Mouse (Mus musculus): ENCODE measurements around the gene Trio.

Gene Trio

GRCm38 (mm10) chr15:27943486-27944195, 82.0 kb downstream of the Trio start:
- DNase-seq (ENCODE audit: low spot score): no peak

DNA sequence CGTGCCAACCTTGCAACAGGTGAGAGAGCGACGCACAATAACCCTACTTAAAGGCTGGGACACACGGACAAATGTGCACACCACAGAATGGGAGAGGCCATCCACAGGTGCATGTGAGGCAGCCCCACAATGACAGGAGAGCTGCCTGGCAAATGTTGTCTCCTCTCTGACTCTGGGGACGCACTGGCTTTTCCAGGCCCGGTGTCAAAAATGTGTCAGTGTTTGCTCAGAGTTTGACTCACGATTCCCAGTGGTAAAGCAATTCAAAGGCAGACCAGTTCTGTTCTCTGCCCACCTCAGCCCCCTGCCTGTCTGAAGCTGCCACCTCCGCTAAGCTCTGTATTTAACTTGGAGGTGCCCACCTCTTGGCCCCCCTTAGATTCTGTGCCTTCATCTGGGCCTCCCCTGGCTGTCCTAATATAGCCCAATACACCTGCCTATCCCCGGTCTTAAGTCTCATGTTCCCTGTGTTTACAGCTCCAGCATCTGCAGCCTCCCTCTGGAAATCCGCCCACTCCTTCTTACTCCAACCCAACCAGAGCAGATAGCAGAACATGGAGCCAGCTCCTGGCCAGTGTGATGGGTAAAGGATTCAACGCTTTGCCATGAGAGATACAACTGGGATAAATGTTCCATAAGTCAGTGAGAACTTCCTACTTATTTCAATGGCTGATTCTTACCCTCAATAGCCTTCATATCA, 83.3 kb downstream of the Trio start:
- no peak for DNase-seq (ENCODE audit: low spot score)

GRCm38 (mm10) chr15:27941441-27941840, 84.2 kb downstream of the Trio start:
- no peak for DNase-seq (ENCODE audit: low spot score)

DNA sequence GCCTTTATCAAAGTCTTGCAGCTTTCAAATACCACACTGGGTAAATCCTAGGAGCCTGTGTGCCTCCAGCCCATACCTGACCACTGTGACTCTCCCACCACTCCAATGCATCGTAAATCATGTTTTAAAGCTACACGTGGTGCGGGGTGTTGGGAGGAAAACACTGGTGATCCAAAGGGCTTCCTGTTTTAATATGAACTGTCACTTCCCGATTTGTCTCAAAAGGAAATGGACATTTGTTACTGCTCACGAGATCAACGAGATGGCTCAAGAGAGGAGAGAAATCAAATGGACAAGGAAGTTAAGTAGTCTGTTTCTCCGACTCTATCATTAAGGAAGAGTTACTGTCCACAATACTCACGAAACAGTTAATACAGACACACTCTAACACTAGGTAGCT, 84.6 kb downstream of the Trio start:
- DNase-seq (ENCODE audit: low spot score): no peak

DNA sequence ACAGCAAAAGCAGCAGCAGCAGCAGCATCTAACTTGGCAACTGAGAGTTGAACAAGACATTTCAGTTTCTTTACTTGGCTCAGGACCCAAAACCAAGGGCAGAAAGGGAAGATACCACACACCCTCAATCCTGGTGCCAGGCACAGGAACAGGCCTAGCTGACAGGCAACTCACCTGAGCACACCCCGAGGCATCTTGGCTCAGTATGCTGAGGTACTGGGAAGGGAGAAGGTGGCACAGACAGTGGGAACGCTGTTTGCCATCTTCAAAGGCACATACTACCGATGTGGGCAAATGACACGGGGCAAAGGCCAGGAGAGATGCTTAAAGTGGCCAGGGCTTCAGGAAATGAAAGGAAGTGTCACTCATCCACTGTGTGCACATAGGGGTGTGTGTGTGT, 85.6 kb downstream of the Trio start:
- DNase-seq (ENCODE audit: low spot score): no peak

DNA sequence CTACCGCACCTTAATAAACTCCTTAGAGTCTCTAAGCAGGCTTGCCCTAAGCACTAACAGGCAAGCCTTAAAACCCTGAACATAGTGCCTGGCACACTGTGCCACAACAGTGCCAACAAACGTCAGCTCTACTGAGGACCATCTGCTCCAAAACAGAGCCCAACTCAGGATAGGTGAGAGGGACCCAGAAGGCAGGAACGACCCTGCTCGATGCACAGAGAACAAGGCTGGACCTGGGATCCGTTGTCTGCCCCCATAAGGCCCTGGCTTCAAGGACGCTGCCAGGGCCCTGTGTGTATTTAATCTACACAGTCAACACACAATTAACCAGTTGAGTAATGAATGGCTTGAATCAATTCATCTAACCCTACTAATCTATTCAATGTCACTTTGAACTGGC, 86.8 kb downstream of the Trio start:
- no peak for DNase-seq (ENCODE audit: low spot score)

GRCm38 (mm10) chr15:27937861-27938833, 87.5 kb downstream of the Trio start:
- DNase-seq (ENCODE audit: low spot score): no peak

GRCm38 (mm10) chr15:27937003-27937860, 88.4 kb downstream of the Trio start:
- no peak for DNase-seq (ENCODE audit: low spot score)

DNA sequence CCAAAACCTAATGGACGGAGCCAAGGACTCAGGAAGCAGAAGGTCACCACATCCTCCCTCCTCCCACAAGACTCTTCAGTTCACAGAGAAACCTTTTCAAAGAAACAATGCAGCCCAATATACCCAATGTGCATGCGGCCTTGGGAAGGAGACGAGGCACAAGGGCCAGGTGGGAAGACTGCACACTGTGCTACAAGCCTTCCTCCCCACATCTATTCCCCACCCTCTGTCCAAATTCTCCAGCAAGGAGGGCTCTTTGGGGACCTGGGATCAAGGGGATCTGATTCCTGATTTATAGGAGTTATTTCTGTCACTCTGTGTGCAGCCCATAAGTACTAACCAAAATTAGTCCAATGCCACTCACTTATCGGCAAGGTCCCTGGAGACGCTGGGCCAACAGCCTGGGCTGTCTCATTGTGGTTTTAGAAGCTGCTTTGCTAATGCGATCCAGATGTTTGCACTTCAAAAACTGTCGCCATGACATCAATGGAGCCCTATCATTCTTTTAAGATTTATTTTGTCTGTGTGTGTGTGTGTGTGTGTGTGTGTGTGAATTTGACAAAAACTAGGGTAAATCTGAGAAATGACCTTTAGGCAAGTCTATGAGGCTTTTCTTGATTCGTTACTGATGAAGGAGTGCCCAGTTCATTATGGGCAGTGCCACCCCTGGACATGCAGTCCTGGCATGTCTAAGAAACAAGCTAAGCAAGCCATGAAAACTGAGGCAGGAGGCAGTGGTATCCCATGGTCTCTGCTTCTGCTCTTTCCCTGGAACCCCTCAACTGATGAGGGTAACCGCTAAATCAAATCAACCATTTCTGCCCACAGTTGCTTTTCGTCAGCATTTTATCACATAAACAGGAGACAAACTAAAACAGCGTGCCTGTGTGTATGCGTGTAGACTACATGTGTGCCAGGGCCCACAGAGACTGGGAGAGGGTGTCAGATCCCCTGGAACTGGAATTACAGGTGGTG, 89.6 kb downstream of the Trio start:
- DNase-seq (ENCODE audit: low spot score): no peak

DNA sequence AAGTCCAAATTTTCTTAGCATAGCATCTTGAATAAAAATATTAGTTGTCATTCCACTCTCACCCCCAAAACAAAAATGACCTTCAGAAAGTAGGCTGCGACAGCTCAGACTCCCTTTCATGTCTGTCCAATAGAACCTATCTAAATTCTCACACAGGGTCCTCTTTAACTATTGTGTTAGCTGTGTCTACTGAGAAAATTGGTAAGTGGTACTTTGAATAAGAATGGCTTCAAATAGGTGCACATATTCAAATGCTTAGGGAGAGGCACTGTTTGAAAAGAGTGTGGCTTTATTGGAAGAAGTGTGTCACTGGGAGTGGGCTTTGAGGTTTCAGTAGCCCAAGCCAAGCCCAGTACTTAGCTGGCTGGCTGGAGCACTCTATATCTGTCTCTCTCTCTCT, 92.4 kb downstream of the Trio start:
- DNase-seq (ENCODE audit: low spot score): no peak

GRCm38 (mm10) chr15:27931891-27932290, 93.8 kb downstream of the Trio start:
- DNase-seq (ENCODE audit: low spot score): no peak

DNA sequence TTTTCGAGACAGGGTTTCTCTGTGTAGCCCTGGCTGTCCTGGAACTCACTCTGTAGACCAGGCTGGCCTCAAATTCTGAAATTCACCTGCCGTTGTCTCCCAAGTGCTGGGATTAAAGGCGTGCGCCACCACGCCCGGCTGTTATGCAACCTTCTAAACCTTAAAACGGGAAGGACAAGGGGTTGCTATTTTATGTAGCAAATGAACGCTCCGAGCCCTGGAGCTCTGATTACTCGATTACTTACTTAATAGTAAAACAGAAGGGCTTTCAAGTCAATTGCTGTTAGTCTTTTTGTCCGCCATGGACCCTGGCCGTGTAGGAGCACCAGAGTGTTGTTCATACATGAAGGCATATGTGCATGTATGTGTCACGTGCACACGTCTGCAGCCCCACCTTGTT, 94.2 kb downstream of the Trio start:
- DNase-seq (ENCODE audit: low spot score): no peak

GRCm38 (mm10) chr15:27927614-27928013, 98.0 kb downstream of the Trio start:
- DNase-seq (ENCODE audit: low spot score): no peak

DNA sequence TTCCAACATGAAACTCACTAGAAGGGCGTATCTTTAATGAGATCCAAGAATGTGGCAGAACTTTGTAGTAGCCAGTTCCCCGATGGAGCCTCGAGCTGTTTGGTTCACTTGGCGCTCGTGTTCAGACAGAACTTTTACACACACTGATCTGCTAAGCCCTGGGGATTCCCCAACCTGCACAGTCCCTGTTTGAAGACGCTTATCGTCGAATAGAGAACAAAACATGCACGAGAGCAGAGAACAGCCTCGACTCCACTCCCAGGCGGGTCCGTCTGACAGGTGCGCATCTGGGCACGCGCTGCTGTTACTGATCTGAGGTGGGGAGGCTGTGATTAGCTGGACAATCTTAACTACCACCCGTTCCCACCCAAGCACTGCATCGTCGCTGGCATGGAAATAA, 98.7 kb downstream of the Trio start:
- DNase-seq (ENCODE audit: low spot score): no peak

DNA sequence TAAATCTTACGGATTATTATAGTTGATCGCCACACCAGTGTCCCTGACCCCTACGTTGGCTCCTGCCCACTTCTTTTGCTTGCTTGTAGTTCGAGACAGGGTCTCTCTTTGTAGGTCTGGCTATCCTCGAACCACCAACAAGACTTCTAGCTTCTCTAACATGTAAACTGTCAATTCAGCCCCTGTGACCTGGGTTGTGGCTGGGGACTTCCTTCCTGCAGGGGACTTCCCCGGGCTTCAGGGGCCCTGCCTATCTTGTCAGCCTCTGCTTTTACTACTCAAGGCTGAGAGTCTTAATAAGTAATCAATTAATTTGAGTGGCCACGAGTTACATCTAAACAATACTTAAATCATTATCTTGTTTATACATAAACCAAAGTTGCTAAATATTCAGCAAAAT, 99.2 kb downstream of the Trio start:
- no peak for DNase-seq (ENCODE audit: low spot score)

DNA sequence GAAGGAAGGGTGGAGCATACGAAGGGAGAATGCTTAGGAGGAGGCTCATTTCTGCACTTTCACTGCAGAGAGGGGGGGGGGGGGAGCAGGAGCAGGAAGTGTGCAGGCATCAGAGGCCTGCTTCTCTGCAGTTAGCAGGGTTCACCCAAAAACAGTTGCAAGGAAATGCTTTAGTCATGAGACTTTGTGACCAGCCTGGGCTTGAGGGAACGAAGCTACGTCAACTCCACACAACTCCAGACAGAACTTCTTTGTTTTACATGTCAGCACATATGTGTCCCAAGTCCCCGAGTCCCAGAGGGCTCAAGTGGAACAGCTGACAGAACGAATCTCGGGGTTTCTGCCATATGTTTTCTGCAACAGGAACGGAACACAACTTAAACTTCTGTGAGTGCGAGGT, 99.8 kb downstream of the Trio start:
- DNase-seq (ENCODE audit: low spot score): no peak

DNA sequence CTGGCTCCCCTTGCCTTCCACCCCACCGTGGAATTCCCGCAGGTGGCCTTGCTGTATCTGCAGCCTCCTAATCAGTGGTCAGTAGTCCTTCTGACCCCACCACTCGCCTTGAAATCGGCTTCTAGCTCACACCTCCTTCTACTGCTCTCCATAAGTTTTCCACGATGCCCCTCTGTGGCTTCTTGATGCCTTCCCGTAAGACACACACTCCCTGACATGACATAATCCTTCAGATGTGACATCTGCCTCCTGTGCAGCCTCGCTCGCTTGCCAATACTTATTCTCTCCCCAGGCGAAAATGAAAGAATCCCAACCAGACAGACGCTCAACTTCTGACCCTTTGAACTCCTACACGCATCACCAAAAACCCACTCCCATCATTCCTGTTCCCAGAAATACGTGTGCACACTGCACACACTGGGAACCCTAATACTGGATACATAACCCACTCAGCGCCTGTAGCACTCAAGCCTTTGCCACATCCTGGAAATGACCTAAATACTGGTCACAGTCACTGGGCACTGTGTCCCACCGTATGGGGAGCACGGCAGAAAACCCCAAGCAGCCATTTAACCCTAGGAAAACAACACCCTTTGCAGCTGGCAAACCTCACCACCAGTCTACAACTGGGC, 100.5 kb downstream of the Trio start:
- no peak for DNase-seq (ENCODE audit: low spot score)

GRCm38 (mm10) chr15:27923987-27924341, 101.7 kb downstream of the Trio start:
- DNase-seq (ENCODE audit: low spot score): no peak

GRCm38 (mm10) chr15:27923280-27923986, 102.2 kb downstream of the Trio start:
- DNase-seq (ENCODE audit: low spot score): peak; percentile 76
